Mouse (Mus musculus) left cerebral cortex, postnatal 4 days (tissue): ENCODE results near the gene Dlg5. TPM values are rescaled to one million over a fixed set of nuclear protein-coding genes. Genes with fewer than 3 reads are reported as not detected.

Experiments used
- DNase-seq: peaks from one replicate; pipeline ENCODE4 v3.0.0-alpha.2; 2022
- intact Hi-C: fragments of 180-260 bp; cut with DNase I; formaldehyde crosslinking; loops from one replicate; pipeline ENCODE4 v1.15.1; 2025
- microRNA-seq: library from miRNA; unstranded; fragments of <30 nt; microRNA quantifications from one replicate; pipeline ENCODE4 v1.2.0, GENCODE M21; 2022
- total RNA-seq, 2 experiments: library from RNA; stranded (reverse); gene quantifications; 2 replicates each; pipeline ENCODE4 v1.2.3; 2021

The Dlg5 gene
- total RNA-seq, 2 experiments from 2014 or later = 81.9 to 94.0 TPM

DNA sequence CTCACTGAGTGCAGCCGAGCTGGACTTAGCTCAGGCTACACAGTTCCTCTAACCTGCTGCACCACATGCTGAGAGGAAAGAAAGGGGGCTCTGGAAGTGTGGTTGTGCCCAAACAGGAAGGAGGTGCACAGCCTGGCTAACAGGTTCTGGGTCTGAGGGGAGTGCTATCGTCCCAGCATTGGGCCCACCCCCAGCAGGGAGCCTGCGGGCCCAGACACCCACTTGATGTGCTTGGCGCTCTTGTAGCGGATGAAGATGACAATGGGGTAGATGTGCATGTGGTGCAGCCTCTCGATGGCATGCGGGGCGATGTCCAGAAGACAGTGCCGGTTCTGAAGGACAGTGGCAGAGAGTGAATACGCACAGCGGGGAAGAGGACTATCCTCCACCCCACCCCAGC, 108.8 kb downstream of the Dlg5 start:
- intact Hi-C loops = no loop called here
- no peak for DNase-seq

DNA sequence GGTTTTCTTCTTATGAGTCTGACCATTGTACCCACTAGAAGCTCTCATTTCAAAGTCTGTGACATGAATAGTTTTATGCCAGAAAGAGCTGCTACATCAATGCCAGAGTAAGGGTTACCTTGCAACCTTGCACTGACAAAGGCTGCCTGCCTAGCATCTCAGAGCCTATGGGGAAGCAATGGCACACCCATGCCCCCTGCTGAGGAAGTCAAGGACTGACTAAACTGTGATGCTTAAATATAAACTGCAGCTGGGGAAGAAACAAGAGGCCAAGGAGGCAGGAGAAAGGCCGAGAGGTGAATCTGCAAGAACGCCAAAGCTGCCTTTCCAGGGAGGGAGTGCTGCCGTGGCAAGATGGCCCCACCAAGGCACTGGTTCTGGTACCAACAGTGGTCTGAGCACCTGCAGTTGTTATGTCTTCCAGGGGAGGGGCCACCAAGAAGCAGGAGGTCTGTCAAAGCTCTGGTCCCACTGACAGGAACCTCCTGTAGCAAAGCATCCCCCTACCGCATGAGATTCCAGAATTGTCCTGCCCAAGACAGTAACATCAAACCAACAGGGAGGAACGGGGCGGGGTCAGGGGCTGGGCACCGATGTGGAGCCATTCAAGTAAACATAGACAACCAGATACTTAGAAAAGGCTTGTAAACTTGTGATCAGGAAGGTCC, 111.0 kb downstream of the Dlg5 start:
- DNase-seq = no peak
- intact Hi-C loops = no loop called here

DNA sequence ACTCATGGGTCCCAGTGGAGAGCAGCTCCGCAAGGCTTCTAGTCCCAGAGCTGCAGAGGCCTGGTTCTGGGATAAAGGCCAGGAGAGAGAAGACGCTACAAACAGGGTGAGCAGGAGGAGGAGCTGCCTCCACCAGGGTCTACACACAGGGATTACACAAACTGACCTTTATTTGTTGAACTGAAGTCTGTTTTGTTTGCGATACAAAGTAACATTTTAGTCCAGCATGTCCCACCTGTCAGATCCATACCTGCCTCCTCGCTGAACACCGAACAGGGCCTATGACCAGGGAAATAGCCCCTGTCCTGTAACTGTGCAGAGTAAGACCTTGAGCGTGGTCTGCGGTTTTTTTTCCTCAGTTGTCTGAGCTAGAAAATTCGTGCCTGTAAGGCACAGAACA, 111.9 kb downstream of the Dlg5 start:
- DNase-seq = no peak

DNA sequence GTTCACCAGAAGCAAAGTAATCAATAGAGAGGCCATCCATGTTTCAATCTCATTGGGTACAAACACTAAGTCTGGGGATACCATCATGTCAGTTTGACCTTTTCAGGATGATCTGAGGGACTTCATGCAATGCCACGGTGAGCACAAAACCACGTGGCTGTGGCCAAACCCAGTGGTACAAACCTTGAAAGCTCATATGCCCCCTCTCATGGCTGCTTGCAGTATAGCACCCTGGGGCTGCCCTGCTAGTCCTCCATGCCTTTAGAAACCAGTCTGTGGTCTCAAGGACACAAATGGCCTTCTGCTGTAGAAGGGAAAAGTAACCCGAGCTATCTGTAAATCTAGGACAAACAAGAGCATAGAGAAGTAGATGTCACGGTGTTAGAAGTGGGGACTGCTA, 113.6 kb downstream of the Dlg5 start:
- peak; percentile 34 for DNase-seq
- intact Hi-C loops = no loop called here

More for the DNA sequence above, 111.9 kb downstream of the Dlg5 start:
- intact Hi-C loops = no loop called here

DNA sequence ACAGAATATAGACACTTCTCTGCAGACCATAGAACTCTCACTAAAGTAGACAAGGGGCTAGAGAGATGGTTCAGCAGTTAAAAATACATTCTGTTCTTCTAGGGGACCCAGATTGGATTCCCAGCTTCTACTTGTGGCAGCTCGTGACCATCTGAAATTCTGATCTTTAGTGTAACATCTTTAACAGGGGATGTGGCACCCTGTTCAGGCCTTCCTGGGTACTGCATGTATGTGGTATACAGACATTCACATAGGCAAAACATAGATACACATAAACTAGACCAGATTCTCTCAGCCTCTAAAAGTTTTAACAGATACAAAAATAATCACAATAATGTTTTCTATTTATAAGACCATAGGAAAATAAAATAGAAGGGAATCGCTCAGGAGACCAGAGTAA, 120.7 kb downstream of the Dlg5 start:
- intact Hi-C loops = no loop called here
- no peak for DNase-seq

DNA sequence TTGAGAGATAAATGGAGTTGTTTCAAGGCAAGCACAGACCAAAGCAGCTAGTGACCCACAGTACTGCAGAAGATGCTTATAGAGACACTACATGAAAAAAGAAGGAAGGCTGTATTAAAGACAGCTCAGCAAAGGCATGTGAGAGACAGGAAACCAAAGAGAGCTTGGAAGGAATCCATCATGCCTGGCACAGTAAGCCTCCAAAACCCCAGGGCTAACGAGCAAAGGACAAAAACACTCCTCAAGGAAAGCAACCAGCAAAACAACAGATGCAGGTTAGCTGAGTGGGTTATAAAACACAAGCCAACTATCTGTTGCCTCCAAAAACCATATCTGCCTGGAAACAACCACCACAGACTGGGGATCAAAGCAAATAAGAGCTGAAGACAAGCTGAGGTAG, 121.5 kb downstream of the Dlg5 start:
- intact Hi-C loops = no loop called here

DNA sequence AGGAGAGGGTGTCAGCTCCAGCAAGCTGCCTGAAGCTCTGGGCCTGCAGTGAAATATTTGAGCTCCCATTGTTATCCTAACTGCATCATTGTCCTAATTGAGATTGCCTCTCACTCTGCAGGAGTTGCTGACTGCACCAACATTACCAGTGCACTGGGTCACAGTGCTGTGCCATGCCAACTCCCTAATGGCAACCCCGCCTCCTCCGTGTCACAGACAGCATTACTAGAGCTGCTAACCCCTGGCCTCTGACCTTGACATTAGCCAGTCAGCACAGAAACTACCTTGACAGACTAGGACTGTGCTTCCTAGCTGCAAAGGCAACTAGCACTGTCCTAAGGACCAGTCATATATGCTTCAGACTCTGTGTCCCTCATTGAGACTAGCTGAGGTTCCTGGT, 139.0 kb downstream of the Dlg5 start:
- DNase-seq = no peak
- intact Hi-C loops = no loop called here

More for the DNA sequence above, 121.5 kb downstream of the Dlg5 start:
- no peak for DNase-seq

DNA sequence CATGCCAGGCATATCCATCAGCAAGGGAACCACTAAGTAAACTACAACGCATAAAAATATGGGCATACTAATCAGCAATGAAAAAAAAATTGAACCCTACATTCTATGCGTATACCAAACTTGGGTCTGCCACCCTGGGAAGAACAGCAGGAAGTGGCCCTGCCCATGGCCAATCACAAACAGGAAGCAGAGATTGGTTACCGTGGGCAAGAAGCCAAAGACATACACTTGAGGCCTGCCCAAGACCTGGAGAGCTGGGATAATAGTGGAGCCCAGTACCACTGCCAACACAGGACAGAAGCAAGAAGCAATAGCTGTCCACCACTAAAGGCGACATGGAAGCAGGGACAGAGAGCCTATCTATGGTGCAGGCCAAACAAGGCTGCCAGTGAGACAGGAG, 146.9 kb downstream of the Dlg5 start:
- no peak for DNase-seq
- intact Hi-C loops = no loop called here

DNA sequence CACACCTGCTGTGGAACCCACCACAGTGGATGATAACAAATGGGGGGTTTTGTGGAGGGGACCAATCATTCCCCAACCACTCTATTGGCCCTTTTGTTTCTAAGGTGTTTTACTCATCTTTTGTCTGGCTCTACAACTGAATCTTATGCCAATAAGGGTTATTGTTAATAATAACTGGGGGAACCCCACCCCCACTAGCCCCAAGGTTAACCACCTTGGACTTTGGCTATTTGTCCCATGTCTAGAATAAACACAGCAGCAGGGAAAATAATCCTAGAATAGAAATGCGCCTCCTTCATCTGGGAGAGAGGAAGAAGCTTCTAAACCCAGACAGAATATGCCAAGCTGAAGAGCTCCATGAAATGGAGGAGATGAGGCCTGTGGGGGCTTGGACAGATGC, 151.1 kb downstream of the Dlg5 start:
- intact Hi-C loops = no loop called here
- DNase-seq = no peak

DNA sequence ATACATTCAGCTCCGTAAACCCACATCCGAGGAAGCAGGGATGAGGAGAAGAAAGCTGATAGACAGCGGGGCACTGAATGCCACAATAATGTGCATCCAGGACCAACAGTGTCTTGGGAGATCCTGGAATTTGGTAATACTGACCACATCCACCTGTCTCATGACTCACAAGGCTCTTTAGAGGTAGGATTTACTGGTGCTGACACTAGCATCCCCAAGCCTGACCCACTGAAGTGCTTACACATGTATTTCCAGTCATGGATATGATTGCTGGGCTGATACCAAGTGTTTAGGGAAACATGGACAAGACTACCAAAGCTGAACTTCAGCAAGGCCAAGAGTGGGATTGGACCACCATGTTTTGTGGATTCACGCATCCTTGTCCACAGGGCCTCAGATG, 152.5 kb downstream of the Dlg5 start:
- no peak for DNase-seq
- intact Hi-C loops = no loop called here

DNA sequence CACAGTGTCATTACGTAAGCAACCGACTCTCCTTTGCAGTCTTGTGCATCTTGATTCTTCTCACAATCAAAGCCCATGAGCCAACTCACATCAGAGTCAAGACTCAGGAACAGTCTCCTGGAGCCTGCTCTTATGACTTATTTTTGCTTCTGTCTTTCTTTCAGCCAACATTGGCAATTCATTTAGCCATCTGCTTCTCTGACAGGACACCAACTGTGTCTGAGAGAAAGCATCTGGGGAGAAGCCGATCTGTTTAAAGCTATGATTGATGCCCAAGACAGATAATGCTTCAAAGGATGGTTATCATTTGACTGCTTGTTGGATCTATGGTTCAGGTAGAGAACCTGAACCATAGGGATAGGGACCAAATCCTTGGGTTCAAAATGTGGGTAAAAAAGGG, 153.3 kb downstream of the Dlg5 start:
- no peak for DNase-seq
- intact Hi-C loops = no loop called here

DNA sequence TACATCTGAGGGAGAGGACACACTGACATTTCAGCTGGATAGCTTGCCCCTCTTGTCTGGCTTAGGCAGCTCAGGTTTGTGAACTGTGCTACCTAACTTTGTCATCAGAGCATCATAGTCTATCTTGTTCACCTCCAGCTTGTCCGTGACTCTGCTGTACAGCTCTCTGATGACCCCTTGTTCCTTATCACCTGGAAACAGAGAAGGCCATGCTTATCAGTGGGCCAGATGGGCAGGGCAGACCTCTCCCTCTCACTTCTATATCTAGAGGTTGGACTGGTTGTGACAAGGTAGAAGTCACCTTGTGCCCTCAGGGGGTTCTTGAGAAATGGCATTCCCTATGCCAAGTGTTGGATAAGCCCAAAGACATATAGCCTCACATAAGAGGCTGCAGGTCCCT, 154.9 kb downstream of the Dlg5 start:
- DNase-seq = no peak
- intact Hi-C loops = no loop called here

DNA sequence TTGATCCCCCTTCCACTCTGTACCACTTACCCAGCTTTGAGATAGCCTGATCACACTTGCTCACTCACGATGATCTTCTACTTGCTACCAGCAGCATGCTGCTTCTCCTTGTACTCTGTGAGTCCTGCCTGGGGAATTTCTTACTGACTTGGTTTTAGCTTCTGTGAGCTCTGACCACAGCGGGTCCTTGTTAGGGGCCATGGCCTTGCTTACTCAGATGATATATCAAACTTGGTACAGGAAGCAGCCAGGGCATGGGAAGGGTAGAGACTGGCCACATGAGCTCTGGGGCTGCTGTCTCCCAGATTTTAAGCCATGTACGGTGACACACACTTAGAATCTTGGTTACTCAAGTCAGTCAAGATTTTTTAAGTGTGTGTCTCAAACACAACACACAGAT, 156.5 kb downstream of the Dlg5 start:
- intact Hi-C loops = no loop called here
- DNase-seq = no peak

DNA sequence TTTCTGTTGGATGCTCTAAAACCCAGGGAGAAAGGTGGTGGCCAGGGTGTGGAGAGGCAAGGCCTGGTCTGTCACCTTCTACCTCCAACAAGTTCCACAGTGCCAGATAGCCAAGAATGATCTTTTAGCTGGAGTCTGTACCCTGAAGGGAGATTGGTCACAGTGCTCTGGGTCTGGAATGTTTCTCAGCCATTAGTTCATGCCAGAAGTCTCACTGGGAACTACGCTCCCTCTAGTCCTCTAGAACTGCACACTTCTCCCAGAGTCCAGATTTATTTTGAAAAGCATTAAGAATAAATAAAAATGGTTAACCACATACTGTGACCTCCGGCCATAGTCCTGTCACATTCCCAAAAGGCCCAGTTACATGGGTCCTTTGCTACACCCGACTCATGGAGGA, 158.3 kb downstream of the Dlg5 start:
- intact Hi-C loops = no loop called here

DNA sequence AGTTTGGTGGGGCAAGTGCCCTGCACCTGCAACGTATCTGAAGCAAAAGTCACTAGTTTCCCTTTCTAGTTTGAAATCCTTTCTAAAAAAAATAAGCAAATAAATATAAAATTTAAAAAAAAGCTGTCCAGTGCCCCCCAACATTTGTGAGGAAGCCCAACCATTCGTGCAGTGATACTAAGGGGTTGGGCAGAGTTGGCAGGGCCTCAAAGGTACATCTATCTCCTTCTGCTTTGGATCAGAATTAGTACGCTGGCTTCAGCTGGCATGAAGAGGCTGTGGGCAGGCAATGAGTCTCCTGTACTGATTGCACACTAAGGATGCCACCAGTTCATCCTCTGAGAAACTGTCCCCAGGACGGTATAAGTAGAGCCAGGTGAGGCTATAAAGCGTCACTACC, 159.2 kb downstream of the Dlg5 start:
- intact Hi-C loops = no loop called here
- peak; percentile 36 for DNase-seq

More for the DNA sequence above, 158.3 kb downstream of the Dlg5 start:
- DNase-seq = no peak

Small RNA genes within 50 kb of the gene (microRNA-seq; reads per million reads assigned to microRNA genes)
- gene Mir7210 = not detected

Other genes with a start within 250 kb of the Dlg5 start
- 100 to 1,000 TPM; 115 to 124 TPM for gene Kcnma1, start 231.4 kb downstream of the Dlg5 start, total RNA-seq
- not detected for gene E330034G19Rik, start 47.3 kb upstream of the Dlg5 start, total RNA-seq
- gene Polr3a, start 241.1 kb upstream of the Dlg5 start, total RNA-seq = 10 to 100 TPM; 33.9 to 34.8 TPM
- 1,000 to 10,000 TPM; 1,115 to 1,201 TPM for gene Rps24, start 241.2 kb upstream of the Dlg5 start, total RNA-seq